Mouse (Mus musculus) C2C12 (cell line): ENCODE measurements around the gene Clec11a.
A peak's percentile ranks its signal among the peaks of the same experiment; 100 is the strongest.

Experiments
- CEBPB ChIP-seq: IDR thresholded peaks from one replicate; pipeline ENCODE4 v1.6.1; 2011; ENCODE audit warnings: low read depth, mild to moderate bottlenecking, control low read depth, moderate library complexity
- CTCF ChIP-seq: IDR thresholded peaks from one replicate; pipeline ENCODE4 v1.5.1; 2011; ENCODE audit not compliant: control insufficient read depth, insufficient read depth, insufficient read length
- MAX ChIP-seq: IDR thresholded peaks from one replicate; pipeline ENCODE4 v1.6.1; 2011; ENCODE audit warnings: mild to moderate bottlenecking, control low read depth
- MYOG ChIP-seq: IDR thresholded peaks from one replicate; pipeline ENCODE4 v1.6.1; 2011; ENCODE audit not compliant: control insufficient read depth, insufficient read length; ENCODE audit errors: extremely low read depth
- USF1 ChIP-seq: IDR thresholded peaks from one replicate; pipeline ENCODE4 v1.6.1; 2011; ENCODE audit warnings: low read depth, mild to moderate bottlenecking, control low read depth, moderate library complexity

DNA sequence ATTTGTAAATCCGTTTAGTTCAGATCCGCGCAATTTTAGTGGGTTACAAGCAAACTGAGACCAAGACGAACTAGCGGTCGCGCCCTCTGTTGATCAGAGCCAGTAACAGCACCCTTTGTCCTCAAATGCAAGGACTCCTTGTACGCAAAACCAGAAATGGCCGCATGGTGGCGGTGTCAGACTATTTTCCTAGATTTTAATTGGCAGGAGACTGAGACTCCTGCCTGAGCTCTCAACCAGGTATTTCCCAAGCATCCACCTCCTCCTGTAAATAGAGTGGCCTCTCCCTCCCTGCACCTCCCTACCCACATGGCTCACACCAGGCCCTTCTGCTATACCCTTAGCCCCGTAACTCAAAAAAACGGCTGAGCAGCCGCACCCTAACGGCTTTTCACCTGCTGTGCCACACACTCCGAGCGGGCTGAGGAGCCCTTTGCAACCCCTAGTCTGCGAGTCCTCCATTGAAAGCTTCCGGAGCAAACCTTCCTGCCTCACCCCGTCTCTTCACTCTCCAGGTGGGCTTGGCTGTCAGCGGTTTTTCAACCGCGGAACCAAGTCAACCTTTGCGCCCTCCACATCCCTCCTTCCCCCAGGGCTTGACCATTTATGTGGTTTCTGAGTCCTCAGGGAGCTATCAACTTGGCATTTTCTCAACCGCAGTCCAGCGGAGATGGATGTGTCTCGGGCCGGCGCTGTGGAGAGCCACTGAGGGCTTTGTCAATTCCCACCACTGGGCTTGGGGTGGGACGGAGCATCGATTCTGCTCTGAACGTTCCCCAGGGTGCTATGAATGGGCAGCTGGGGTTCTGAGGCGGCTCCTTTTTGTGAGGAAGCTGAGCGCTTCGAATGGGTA, 43.7 kb downstream of the Clec11a start:
- TF ChIP-seq CTCF (peak; percentile 85), USF1 (no peak), MYOG (no peak), CEBPB (no peak), MAX (no peak)
